21 mouse cellular contexts compared by ENCODE assay signal in the genomic region with DNA sequence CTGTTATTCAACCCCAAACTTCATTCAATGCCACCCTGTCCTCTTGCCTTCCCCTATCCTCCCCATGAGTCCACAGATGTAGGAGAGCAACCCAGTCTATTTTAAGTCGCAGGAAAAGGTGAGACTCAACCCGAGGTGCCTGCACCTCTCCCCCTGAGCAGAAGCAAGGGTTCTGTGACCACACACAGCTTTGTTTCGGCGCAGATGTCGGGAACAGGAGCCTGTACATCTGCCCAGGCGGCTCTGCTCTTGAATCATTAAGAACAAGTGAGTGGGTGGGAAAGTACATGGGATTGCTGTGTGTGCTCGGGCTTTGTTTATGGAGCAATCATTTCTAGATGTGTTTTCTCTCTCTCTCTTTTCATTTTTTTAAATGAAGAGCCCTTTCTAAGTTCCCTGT. TPM values are rescaled to one million over a fixed set of nuclear protein-coding genes. Genes with fewer than 3 reads are reported as not detected.
DNase-seq lines count a peak whose midpoint lies in the region; ATAC-seq and TF ChIP-seq lines count a peak whose summit lies in the region.
"Had no signal": no experiment of that assay in that cellular context is flagged by ENCODE, and none has a peak within 500 bp of the region (broad histone marks: within the 10 kb centered on the region; RNA-seq: fewer than 3 reads in every experiment).

No protein-coding gene starts in this region.

- no peaks in the 10 kb centered on the region for H3K9me3 ChIP-seq in E14TG2a.4 (ENCODE audit: low read length)
- H3K9me3 ChIP-seq: embryonic facial prominence, embryonic 15.5 days; forebrain, embryonic 15.5 days; G1E; heart, embryonic 13.5 days; hindbrain, embryonic 15.5 days had no signal

- H3K27ac ChIP-seq in layer of hippocampus, adult 2 months: peak overlapping the region; percentile 83
- H3K27ac ChIP-seq: embryonic facial prominence, embryonic 15.5 days; gastrocnemius, adult 2 months; hindbrain, embryonic 15.5 days had no signal

- peaks cover 14% of the 10 kb centered on the region for H3K36me3 ChIP-seq in E14TG2a.4 (ENCODE audit: insufficient read depth, low read length)
- H3K36me3 ChIP-seq: embryonic facial prominence, embryonic 15.5 days; forebrain, embryonic 15.5 days; G1E; heart, embryonic 13.5 days; hindbrain, embryonic 15.5 days had no signal

- H3K27me3 ChIP-seq in E14TG2a.4 (ENCODE audit: insufficient read depth, low read length): no peaks in the 10 kb centered on the region
- H3K27me3 ChIP-seq: embryonic facial prominence, embryonic 15.5 days; forebrain, embryonic 15.5 days; heart, embryonic 13.5 days; hindbrain, embryonic 15.5 days had no signal

- no peak for ATAC-seq in frontal cortex, adult (ENCODE audit: low TSS enrichment)

- H3K4me1 ChIP-seq in E14TG2a.4 (replicated peaks; ENCODE audit: low read depth, low read length): peaks cover 83% of the 10 kb centered on the region

- H3K4me3 ChIP-seq in layer of hippocampus, adult 2 months: no peak overlapping the region
- H3K4me3 ChIP-seq in E14TG2a.4 (replicated peaks; ENCODE audit: low read length): peak overlapping the region; percentile 80
- H3K4me3 ChIP-seq: embryonic facial prominence, embryonic 15.5 days; forebrain, embryonic 15.5 days; gastrocnemius, adult 2 months; heart, embryonic 13.5 days; hindbrain, embryonic 15.5 days had no signal

- DNase-seq in layer of hippocampus, adult 2 months (ENCODE audit: low spot score in 2 of 2): peak in 1 of 2 experiments; percentile 39
- no peak for DNase-seq in layer of hippocampus, postnatal 36 days
- peak; percentile 30 for DNase-seq in brain, adult 2 months (ENCODE audit: low read depth, low spot score)
- DNase-seq in thymus, postnatal 4 days: peak; percentile 55
- no peak for DNase-seq in urinary bladder, adult 18-20 months (ENCODE audit: low spot score in 2 of 2)
- DNase-seq: adrenal gland, adult 8-10 months; adrenal gland, postnatal 36 days; cerebellum, adult 11 months; cerebellum, adult 8-10 months; cerebellum, postnatal 14 days; embryo, embryonic 11 days; gastrocnemius, adult 2 months; gastrocnemius, postnatal 25 days; heart, postnatal 36 days had no signal

- TF ChIP-seq CTCF in layer of hippocampus, adult 2 months (conservative IDR thresholded peaks at IDR 0.05): no peak
- TF ChIP-seq CTCF in E14TG2a.4 (conservative IDR thresholded peaks at IDR 0.05; ENCODE audit: low read length): no peak

RNA-seq across cellular contexts. Expression of a gene that starts 7.6 kb away (rescaled TPM):
- 100 to 1,000 TPM; 178 to 182 TPM for total RNA-seq in layer of hippocampus, adult 2 months (2021)
- total RNA-seq in layer of hippocampus, postnatal 36 days (2021): 100 to 1,000 TPM; 173 to 181 TPM

Comparison
In these comparisons a context has a peak if more than half of its experiments do, and no peak if none do; other contexts are left out.
1. DNase-seq: peak in brain, adult 2 months (single experiment) and thymus, postnatal 4 days (single experiment); none in layer of hippocampus, postnatal 36 days (0 of 2) and urinary bladder, adult 18-20 months (0 of 2).